Mouse (Mus musculus) stomach, embryonic 16.5 days (tissue): ENCODE measurements around the gene Clmp. TPM values are rescaled to one million over a fixed set of nuclear protein-coding genes. Genes with fewer than 3 reads are reported as not detected.
"Not testable (repeated sequence)": the region's sequence is repeated elsewhere in the genome, so short reads cannot be mapped to it uniquely, and the experiment has no call there.

ENCODE experiments used
- ATAC-seq: fragments of 200-750 bp; cut with Nextera tagmentation; 2 replicates; pipeline ENCODE4 v1.8.0; 2017; ENCODE audit warnings: moderate number of reproducible peaks, moderate TSS enrichment; ENCODE audit not compliant: insufficient read depth, low FRiP score
- H3K27ac ChIP-seq: fragments of 300-500 bp; sonication (generic); 2 replicates; pipeline ENCODE4 v1.5.1; 2014; ENCODE audit warnings: low read length
- H3K27me3 ChIP-seq: fragments of 300-500 bp; sonication (generic); 2 replicates; pipeline ENCODE4 v1.6.1; 2014; ENCODE audit warnings: low read length, control low read depth, mixed read lengths; ENCODE audit not compliant: control insufficient read depth, insufficient read depth
- H3K36me3 ChIP-seq: fragments of 300-500 bp; sonication (generic); 2 replicates; pipeline ENCODE4 v1.6.1; 2014; ENCODE audit warnings: low read length; ENCODE audit not compliant: control insufficient read depth, insufficient read depth
- H3K4me1 ChIP-seq: fragments of 300-500 bp; sonication (generic); 2 replicates; pipeline ENCODE4 v1.6.1; 2014; ENCODE audit warnings: low read length, control low read depth, mixed read lengths; ENCODE audit not compliant: control insufficient read depth, insufficient read depth
- H3K4me2 ChIP-seq: fragments of 300-500 bp; sonication (generic); 2 replicates; pipeline ENCODE4 v1.6.1; 2014; ENCODE audit warnings: low read depth, low read length, mixed read lengths
- H3K4me3 ChIP-seq: fragments of 300-500 bp; sonication (generic); replicated peaks from 2 replicates; pipeline ENCODE4 v1.5.1; 2014; ENCODE audit warnings: mild to moderate bottlenecking, low read length
- H3K9ac ChIP-seq: fragments of 300-500 bp; sonication (generic); 2 replicates; pipeline ENCODE4 v1.6.1; 2014; ENCODE audit warnings: low read length
- H3K9me3 ChIP-seq: fragments of 300-500 bp; sonication (generic); replicated peaks from 2 replicates; pipeline ENCODE4 v1.6.1; 2016; ENCODE audit warnings: low read length, control low read depth; ENCODE audit not compliant: control insufficient read depth
- WGBS: fragments of 180-500 bp; shearing (Covaris S2); extraction: QIAGEN DNeasy Blood & Tissue Kit; methylation state at CpG from one replicate; pipeline ENCODE4 v1.1.7; 2014; 5-methylcytosine and 5-hydroxymethylcytosine counted together
- polyA plus RNA-seq: library from polyadenylated mRNA; unstranded; fragments of >200 nt; fragmentation: Nextera tagmentation; extraction: Ambion mirVana; gene quantifications from 2 replicates; pipeline ENCODE4 v1.2.1, GENCODE M21; 2015

Gene Clmp
- polyA plus RNA-seq, 1 experiment from 2014 or later = 23.2 TPM

DNA sequence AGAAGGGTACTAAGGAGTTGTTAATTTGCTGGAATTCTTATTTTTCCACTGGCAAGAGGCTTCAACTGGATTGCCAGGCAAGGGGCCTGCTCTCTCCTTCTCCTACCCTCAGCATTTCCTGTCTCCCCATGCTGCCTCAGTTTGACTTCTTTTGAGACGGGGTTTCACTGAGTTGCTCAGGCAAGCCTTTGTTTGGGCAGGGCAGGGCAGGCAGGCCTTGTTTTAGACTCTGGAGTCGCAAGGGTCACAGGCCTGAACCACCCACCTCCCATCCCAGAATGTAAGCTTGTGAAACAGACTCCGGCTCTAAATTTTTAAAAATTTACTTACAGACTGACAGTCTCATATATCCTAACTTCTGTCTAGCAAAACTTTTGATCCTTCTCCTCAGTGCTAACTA is 113.3 kb downstream of the Clmp start:
- no peak for ATAC-seq
- H3K9ac ChIP-seq = peak overlapping the region; percentile 57
- H3K4me3 ChIP-seq = no peak overlapping the region; the same call in 1 of the 2 replicates
- H3K4me1 ChIP-seq = peaks cover 12% of the 10 kb centered on the region
- peak overlapping the region; percentile 69 for H3K4me2 ChIP-seq
- H3K36me3 ChIP-seq = peaks cover 7% of the 10 kb centered on the region; the same call in 1 of the 2 replicates
- no peaks in the 10 kb centered on the region for H3K27me3 ChIP-seq
- WGBS = 30% methylated on average over 3 of the region's 3 CpGs
- H3K9me3 ChIP-seq = no peaks in the 10 kb centered on the region
- H3K27ac ChIP-seq = peak overlapping the region; percentile 98

GRCm38 (mm10) chr9:40799837-40800501 is 114.2 kb downstream of the Clmp start:
- H3K4me1 ChIP-seq = peaks cover 12% of the 10 kb centered on the region
- peaks cover 7% of the 10 kb centered on the region; the same call in 1 of the 2 replicates for H3K36me3 ChIP-seq
- H3K9ac ChIP-seq = peak overlapping the region; percentile 79
- H3K9me3 ChIP-seq = no peaks in the 10 kb centered on the region
- H3K4me2 ChIP-seq = peak overlapping the region; percentile 69
- no peak; the same call in 1 of the 2 replicates for ATAC-seq
- whole genome bisulfite sequencing = 2% methylated on average over 30 of the region's 30 CpGs
- no peaks in the 10 kb centered on the region for H3K27me3 ChIP-seq
- peak overlapping the region; percentile 57 for H3K4me3 ChIP-seq
- H3K27ac ChIP-seq = peak overlapping the region; percentile 98

DNA sequence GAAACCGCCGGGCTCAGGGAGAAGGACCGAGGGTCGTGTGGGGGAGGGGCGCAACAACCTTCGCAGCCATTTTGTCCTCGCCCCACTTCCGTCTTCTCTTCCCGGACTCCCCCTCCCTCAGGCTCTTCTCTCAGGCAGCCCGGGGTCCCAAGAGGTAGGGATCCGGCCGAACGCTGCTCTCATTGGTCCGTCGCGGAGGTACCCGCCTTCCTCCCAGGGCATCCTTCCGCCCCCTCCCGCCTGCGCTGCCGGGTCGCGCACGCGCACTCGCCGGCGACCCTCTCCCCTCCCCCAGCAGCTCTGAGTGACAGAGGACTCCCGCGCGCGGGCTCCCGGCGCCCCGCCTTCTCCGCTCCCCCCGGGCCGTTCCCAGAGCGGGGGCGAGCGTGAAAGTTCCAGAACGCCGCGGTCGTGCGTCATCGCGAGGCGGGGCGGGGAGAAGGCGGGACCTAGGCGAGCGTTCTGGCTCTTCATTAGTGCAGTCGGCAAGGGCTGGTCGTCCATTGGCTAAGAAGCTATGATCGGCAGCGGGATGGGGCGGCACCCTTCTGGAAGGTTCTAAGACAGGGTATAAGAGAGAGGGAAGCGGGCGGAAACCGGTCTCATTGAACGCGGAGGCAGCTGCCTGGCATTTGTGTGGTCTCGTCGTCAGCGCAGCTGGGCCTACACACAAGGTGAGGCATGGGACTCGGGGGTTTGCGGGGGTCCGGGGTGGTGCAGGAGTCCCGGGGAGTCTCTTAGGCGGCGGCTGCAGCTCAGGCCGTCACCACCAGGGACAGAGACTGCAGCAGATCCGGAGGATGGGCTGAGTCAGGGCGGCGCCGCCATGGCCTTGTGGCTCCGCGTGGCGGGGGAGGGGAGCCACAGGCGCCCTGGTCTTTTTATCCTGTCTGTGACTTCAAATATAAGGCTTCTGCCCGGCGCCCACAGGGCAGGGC is 115.2 kb downstream of the Clmp start, which contains the start of gene Hspa8:
TSS of gene Hspa8 (plus strand) at position 310 of the 938 bp plus-strand sequence.
- Histone ChIP-seq H3K9ac (peak within 1 kb of the TSS; percentile 95), H3K4me1 (peaks cover 21% of the 10 kb centered on the region), H3K4me3 (peak within 1 kb of the TSS; percentile 91), H3K4me2 (peak within 1 kb of the TSS; percentile 77), H3K27me3 (no peaks in the 10 kb centered on the region), H3K9me3 (no peaks in the 10 kb centered on the region), H3K27ac (peak within 1 kb of the TSS; percentile 98), H3K36me3 (peaks cover 16% of the 10 kb centered on the region)
- under 1% methylated on average over 82 of the region's 83 CpGs for WGBS
- ATAC-seq = peak; percentile 97

DNA sequence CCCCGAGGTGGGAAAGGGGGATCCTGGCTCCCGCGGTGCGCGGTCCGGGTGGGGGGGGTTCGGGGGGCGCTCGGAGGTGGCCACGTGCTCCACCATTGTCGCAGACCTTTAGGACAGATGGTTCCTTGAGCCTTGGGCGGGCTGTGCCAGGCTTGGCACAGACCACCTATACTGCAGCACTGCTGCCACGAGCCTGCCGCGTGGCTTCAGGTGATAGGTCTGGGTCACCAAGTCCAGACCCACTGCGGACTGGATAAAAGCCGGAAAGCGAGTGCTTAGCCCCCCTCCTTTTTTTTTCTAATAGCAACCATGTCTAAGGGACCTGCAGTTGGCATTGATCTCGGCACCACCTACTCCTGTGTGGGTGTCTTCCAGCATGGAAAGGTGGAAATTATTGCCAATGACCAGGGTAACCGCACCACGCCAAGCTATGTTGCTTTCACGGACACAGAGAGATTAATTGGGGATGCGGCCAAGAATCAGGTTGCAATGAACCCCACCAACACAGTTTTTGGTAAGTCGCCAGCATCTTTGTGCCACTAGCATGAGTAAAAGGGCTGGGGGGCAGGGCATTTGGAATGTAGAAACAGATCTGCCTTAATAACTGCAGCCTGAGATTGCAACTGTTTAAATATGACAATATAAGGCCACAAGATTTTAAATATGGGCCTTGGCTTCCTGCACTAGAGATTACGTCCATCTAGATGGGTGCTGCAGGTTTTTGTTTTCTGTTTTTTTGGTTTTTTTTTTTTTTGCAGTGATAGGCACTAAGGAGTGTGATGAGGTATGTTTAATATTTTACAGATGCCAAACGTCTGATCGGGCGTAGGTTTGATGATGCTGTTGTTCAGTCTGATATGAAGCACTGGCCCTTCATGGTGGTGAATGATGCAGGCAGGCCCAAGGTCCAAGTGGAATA is 116.1 kb downstream of the Clmp start:
- Histone ChIP-seq H3K27ac (peak overlapping the region; percentile 94), H3K9ac (peak overlapping the region; percentile 95), H3K4me2 (peak overlapping the region; percentile 77), H3K4me3 (peak overlapping the region; percentile 91), H3K4me1 (peaks cover 27% of the 10 kb centered on the region), H3K36me3 (peaks cover 23% of the 10 kb centered on the region)
- under 1% methylated on average over 28 of the region's 28 CpGs for WGBS
- not testable (repeated sequence) for H3K27me3 ChIP-seq, H3K9me3 ChIP-seq, ATAC-seq

DNA sequence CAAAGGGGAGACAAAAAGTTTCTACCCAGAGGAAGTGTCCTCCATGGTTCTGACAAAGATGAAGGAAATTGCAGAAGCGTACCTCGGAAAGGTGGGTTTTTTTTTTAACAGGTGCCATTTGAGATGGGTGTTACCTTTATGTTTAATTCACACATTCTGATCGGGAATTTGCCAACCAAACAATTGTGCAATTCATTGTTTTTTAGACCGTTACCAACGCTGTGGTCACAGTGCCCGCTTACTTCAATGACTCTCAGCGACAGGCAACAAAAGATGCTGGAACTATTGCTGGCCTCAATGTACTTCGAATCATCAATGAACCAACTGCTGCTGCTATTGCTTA is 116.7 kb downstream of the Clmp start:
- ATAC-seq = not testable (repeated sequence)
- 4% methylated on average over 8 of the region's 8 CpGs for WGBS
- peaks cover 32% of the 10 kb centered on the region for H3K4me1 ChIP-seq

GRCm38 (mm10) chr9:40804576-40804975 is 118.8 kb downstream of the Clmp start:
- not testable (repeated sequence) for H3K27me3 ChIP-seq, H3K9ac ChIP-seq, ATAC-seq, H3K9me3 ChIP-seq, H3K27ac ChIP-seq
- Histone ChIP-seq H3K4me1 (peaks cover 31% of the 10 kb centered on the region), H3K4me2 (peak overlapping the region; percentile 54; the same call in 1 of the 2 replicates), H3K4me3 (0 out of 2 replicates have a peak overlapping the region, but pooled peaks have one; percentile 39), H3K36me3 (peaks cover 24% of the 10 kb centered on the region)
- 43% methylated on average over 3 of the region's 3 CpGs for WGBS

More for the DNA sequence above, 116.7 kb downstream of the Clmp start:
- not testable (repeated sequence) for H3K9me3 ChIP-seq, H3K27me3 ChIP-seq, H3K27ac ChIP-seq
- H3K4me2 ChIP-seq = peak overlapping the region; percentile 77
- H3K9ac ChIP-seq = peak overlapping the region; percentile 95
- H3K4me3 ChIP-seq = peak overlapping the region; percentile 91
- peaks cover 24% of the 10 kb centered on the region for H3K36me3 ChIP-seq

DNA sequence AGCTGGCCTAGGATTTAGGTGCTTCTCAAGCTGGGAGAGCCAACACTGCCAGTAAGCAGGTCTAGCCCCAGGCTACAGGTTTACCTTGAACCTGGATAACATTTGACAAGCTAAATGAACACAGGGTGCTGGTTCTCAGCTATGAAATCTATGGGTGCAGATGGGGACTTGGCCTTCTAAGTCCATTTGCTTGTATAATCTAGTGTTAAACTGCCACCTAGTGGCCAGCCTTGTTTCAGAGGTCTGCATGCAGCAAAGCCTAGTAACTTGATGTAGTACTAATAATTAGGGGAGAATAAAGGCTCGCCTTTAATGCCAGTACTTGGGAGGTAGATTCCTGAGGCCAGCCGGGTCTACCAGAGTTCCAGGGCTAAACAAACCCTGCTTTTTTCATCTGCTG is 119.5 kb downstream of the Clmp start:
- Histone ChIP-seq H3K9me3 (no peaks in the 10 kb centered on the region), H3K4me1 (peaks cover 31% of the 10 kb centered on the region), H3K27me3 (no peaks in the 10 kb centered on the region), H3K4me3 (peak overlapping the region; percentile 4; the same call in 1 of the 2 replicates), H3K27ac (peak overlapping the region; percentile 21; the same call in 1 of the 2 replicates), H3K36me3 (peaks cover 24% of the 10 kb centered on the region), H3K9ac (0 out of 2 replicates have a peak overlapping the region, but pooled peaks have one; percentile 2), H3K4me2 (peak overlapping the region; percentile 7)
- ATAC-seq = no peak
- 19% methylated on average over 2 of the region's 2 CpGs for WGBS

DNA sequence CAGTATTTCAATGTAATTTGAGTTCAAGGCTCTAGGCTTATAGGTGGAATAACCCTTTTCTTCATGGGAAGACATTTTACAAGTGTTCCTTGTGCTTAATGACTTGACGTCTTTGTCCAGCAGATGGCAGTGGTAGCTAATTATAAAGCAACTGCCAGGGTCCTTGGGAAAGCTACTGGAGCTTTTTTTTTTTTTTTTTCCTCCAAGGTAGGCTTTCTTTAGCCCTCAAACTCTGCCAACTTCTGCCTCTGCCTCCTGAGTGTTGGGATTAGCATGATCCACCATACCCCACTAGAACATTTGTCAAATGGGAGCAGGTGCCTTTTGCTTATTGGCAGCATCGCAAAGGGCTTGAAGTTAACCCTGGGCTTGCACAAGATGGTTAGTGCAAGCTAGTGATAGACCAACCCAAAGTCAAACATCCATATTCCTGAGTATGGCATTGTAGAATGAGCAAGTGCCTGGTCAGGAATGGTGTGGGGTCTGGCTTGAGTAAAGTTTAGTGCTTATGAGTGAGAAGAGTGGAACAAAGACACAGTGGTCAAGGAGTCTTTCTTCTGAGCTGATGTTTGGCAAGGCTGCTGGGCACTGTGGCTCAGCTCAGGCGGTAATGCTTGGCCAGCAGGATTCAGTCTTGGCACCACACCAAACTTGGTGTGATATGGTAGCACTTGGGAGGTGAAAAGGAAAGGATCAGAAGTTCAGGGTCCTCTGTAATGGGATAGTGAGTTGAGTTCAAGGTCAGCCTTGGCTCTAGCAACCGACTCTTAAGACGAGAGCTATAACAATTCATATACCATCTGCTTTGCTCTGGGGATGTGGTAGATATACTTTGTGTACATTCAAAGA is 120.9 kb downstream of the Clmp start:
- Histone ChIP-seq H3K36me3 (peaks cover 24% of the 10 kb centered on the region), H3K4me3 (no peak overlapping the region), H3K4me2 (no peak overlapping the region), H3K4me1 (peaks cover 31% of the 10 kb centered on the region), H3K9me3 (no peaks in the 10 kb centered on the region), H3K9ac (no peak overlapping the region), H3K27me3 (no peaks in the 10 kb centered on the region), H3K27ac (peak overlapping the region; percentile 69)
- WGBS = 12% methylated on average over 5 of the region's 5 CpGs
- peak; percentile 35; the same call in 1 of the 2 replicates for ATAC-seq
